Mouse (Mus musculus): ENCODE results near the gene Lrch1.

Gene Lrch1

GRCm38 (mm10) chr14:74918521-74919103 is 29.1 kb downstream of the Lrch1 start:
- no peak for DNase-seq

GRCm38 (mm10) chr14:74917504-74918124 is 30.1 kb downstream of the Lrch1 start:
- no peak for DNase-seq

- no peak for DNase-seq
Measured at GRCm38 (mm10) chr14:74916691-74917090, 31.0 kb downstream of the Lrch1 start.

- DNase-seq: no peak
Measured at GRCm38 (mm10) chr14:74916075-74916474, 31.6 kb downstream of the Lrch1 start.

- no peak for DNase-seq
Measured at GRCm38 (mm10) chr14:74915658-74916057, 32.0 kb downstream of the Lrch1 start.

GRCm38 (mm10) chr14:74915025-74915424 is 32.7 kb downstream of the Lrch1 start:
- DNase-seq: peak; percentile 48

GRCm38 (mm10) chr14:74913381-74914230 is 34.1 kb downstream of the Lrch1 start:
- peak; percentile 31 for DNase-seq

- DNase-seq: no peak
Measured at GRCm38 (mm10) chr14:74910363-74910762, 37.3 kb downstream of the Lrch1 start.

- DNase-seq: no peak
Measured at GRCm38 (mm10) chr14:74909021-74909420, 38.7 kb downstream of the Lrch1 start.

- DNase-seq: no peak
Measured at GRCm38 (mm10) chr14:74908250-74908649, 39.4 kb downstream of the Lrch1 start.

- DNase-seq: no peak
Measured at GRCm38 (mm10) chr14:74907706-74908105, 40.0 kb downstream of the Lrch1 start.

GRCm38 (mm10) chr14:74905990-74906389 is 41.7 kb downstream of the Lrch1 start:
- no peak for DNase-seq

- DNase-seq: no peak
Measured at GRCm38 (mm10) chr14:74904442-74904841, 43.2 kb downstream of the Lrch1 start.

GRCm38 (mm10) chr14:74903047-74903446 is 44.6 kb downstream of the Lrch1 start:
- no peak for DNase-seq

- DNase-seq: no peak
Measured at GRCm38 (mm10) chr14:74900705-74901369, 46.8 kb downstream of the Lrch1 start.

- no peak for DNase-seq
Measured at GRCm38 (mm10) chr14:74899953-74900704, 47.5 kb downstream of the Lrch1 start.

GRCm38 (mm10) chr14:74898939-74899338 is 48.7 kb downstream of the Lrch1 start:
- DNase-seq: no peak

GRCm38 (mm10) chr14:74893693-74894092 is 54.0 kb downstream of the Lrch1 start:
- no peak for DNase-seq

- no peak for DNase-seq
Measured at GRCm38 (mm10) chr14:74893085-74893648, 54.5 kb downstream of the Lrch1 start.

- DNase-seq: no peak
Measured at GRCm38 (mm10) chr14:74889304-74889703, 58.4 kb downstream of the Lrch1 start.

GRCm38 (mm10) chr14:74888103-74888502 is 59.6 kb downstream of the Lrch1 start:
- DNase-seq: no peak

- DNase-seq: no peak
Measured at GRCm38 (mm10) chr14:74886453-74886852, 61.2 kb downstream of the Lrch1 start.
